Mouse (Mus musculus): ENCODE measurements around the gene Ogn. TPM values are rescaled to one million over a fixed set of nuclear protein-coding genes. Genes with fewer than 3 reads are reported as not detected.

The Ogn gene
- polyA plus RNA-seq, 1 experiment from 2014 or later = 9.8 TPM

GRCm38 (mm10) chr13:49608589-49609322 lies 910 bp downstream of the Ogn start:
- H3K4me2 ChIP-seq = no peak overlapping the region
- no peak overlapping the region for H3K9ac ChIP-seq
- no peaks in the 10 kb centered on the region for H3K27me3 ChIP-seq
- no peaks in the 10 kb centered on the region for H3K9me3 ChIP-seq
- no peak overlapping the region for H3K27ac ChIP-seq (replicated peaks)
- no peak for ATAC-seq (ENCODE audit: low FRiP score, low read depth)
- no peaks in the 10 kb centered on the region for H3K4me1 ChIP-seq (replicated peaks)
- 82% methylated on average over 4 of the region's 4 CpGs for WGBS
- no peak overlapping the region for H3K4me3 ChIP-seq
- no peaks in the 10 kb centered on the region for H3K36me3 ChIP-seq

GRCm38 (mm10) chr13:49617021-49617420 lies 9.2 kb downstream of the Ogn start:
- Histone ChIP-seq H3K4me1 (replicated peaks) (no peaks in the 10 kb centered on the region), H3K9me3 (no peaks in the 10 kb centered on the region), H3K27me3 (no peaks in the 10 kb centered on the region), H3K9ac (no peak overlapping the region), H3K36me3 (no peaks in the 10 kb centered on the region), H3K4me3 (no peak overlapping the region), H3K4me2 (no peak overlapping the region), H3K27ac (replicated peaks) (no peak overlapping the region)
- 94% methylated on average over 3 of the region's 3 CpGs for WGBS
- no peak for ATAC-seq (ENCODE audit: low FRiP score, low read depth)

- no peak overlapping the region for H3K4me3 ChIP-seq
- H3K36me3 ChIP-seq = no peaks in the 10 kb centered on the region
- H3K9ac ChIP-seq = no peak overlapping the region
- H3K27me3 ChIP-seq = no peaks in the 10 kb centered on the region
- H3K27ac ChIP-seq (replicated peaks) = no peak overlapping the region
- no peaks in the 10 kb centered on the region for H3K4me1 ChIP-seq (replicated peaks)
- no peaks in the 10 kb centered on the region for H3K9me3 ChIP-seq
- H3K4me2 ChIP-seq = no peak overlapping the region
- ATAC-seq (ENCODE audit: low FRiP score, low read depth) = no peak
Measured at GRCm38 (mm10) chr13:49618365-49618764, 10.5 kb downstream of the Ogn start.

GRCm38 (mm10) chr13:49623216-49623615 lies 15.4 kb downstream of the Ogn start:
- H3K9ac ChIP-seq = no peak overlapping the region
- WGBS = 84% methylated on average over 1 of the region's 1 CpGs
- no peak for ATAC-seq (ENCODE audit: low FRiP score, low read depth)

GRCm38 (mm10) chr13:49628167-49628566 lies 20.3 kb downstream of the Ogn start:
- H3K9me3 ChIP-seq = no peaks in the 10 kb centered on the region
- no peaks in the 10 kb centered on the region for H3K27me3 ChIP-seq
- no peak overlapping the region for H3K4me2 ChIP-seq
- H3K9ac ChIP-seq = no peak overlapping the region
- H3K27ac ChIP-seq (replicated peaks) = no peak overlapping the region
- no peaks in the 10 kb centered on the region for H3K4me1 ChIP-seq (replicated peaks)
- no peak for ATAC-seq (ENCODE audit: low FRiP score, low read depth)
- no peaks in the 10 kb centered on the region for H3K36me3 ChIP-seq
- no peak overlapping the region for H3K4me3 ChIP-seq

More at GRCm38 (mm10) chr13:49623216-49623615, 15.4 kb downstream of the Ogn start:
- H3K4me3 ChIP-seq = no peak overlapping the region
- no peaks in the 10 kb centered on the region for H3K4me1 ChIP-seq (replicated peaks)
- H3K9me3 ChIP-seq = no peaks in the 10 kb centered on the region
- no peak overlapping the region for H3K27ac ChIP-seq (replicated peaks)
- H3K4me2 ChIP-seq = no peak overlapping the region
- no peaks in the 10 kb centered on the region for H3K36me3 ChIP-seq
- H3K27me3 ChIP-seq = no peaks in the 10 kb centered on the region

GRCm38 (mm10) chr13:49629076-49629475 lies 21.2 kb downstream of the Ogn start:
- H3K4me2 ChIP-seq = no peak overlapping the region
- H3K36me3 ChIP-seq = no peaks in the 10 kb centered on the region
- no peak for ATAC-seq (ENCODE audit: low FRiP score, low read depth)
- H3K27me3 ChIP-seq = no peaks in the 10 kb centered on the region
- no peak overlapping the region for H3K4me3 ChIP-seq
- no peaks in the 10 kb centered on the region for H3K4me1 ChIP-seq (replicated peaks)
- H3K27ac ChIP-seq (replicated peaks) = no peak overlapping the region
- no peaks in the 10 kb centered on the region for H3K9me3 ChIP-seq
- 85% methylated on average over 2 of the region's 2 CpGs for WGBS
- no peak overlapping the region for H3K9ac ChIP-seq

- Histone ChIP-seq H3K9ac (no peak overlapping the region), H3K9me3 (no peaks in the 10 kb centered on the region), H3K4me2 (no peak overlapping the region), H3K4me1 (replicated peaks) (no peaks in the 10 kb centered on the region), H3K27me3 (no peaks in the 10 kb centered on the region), H3K4me3 (no peak overlapping the region), H3K27ac (replicated peaks) (no peak overlapping the region), H3K36me3 (no peaks in the 10 kb centered on the region)
- no peak for ATAC-seq (ENCODE audit: low FRiP score, low read depth)
- 98% methylated on average over 2 of the region's 2 CpGs for WGBS
Measured at GRCm38 (mm10) chr13:49639965-49640364, 32.1 kb downstream of the Ogn start.

- H3K4me3 ChIP-seq = no peak overlapping the region
- no peak for ATAC-seq (ENCODE audit: low FRiP score, low read depth)
- H3K27me3 ChIP-seq = no peaks in the 10 kb centered on the region
- no peaks in the 10 kb centered on the region for H3K4me1 ChIP-seq (replicated peaks)
- H3K9me3 ChIP-seq = no peaks in the 10 kb centered on the region
- H3K4me2 ChIP-seq = no peak overlapping the region
- H3K36me3 ChIP-seq = no peaks in the 10 kb centered on the region
- WGBS = 72% methylated on average over 6 of the region's 6 CpGs
- H3K27ac ChIP-seq (replicated peaks) = no peak overlapping the region
- H3K9ac ChIP-seq = no peak overlapping the region
Measured at GRCm38 (mm10) chr13:49642650-49643049, 34.8 kb downstream of the Ogn start.

GRCm38 (mm10) chr13:49643669-49644362 lies 36.0 kb downstream of the Ogn start:
- no peak overlapping the region for H3K4me3 ChIP-seq
- ATAC-seq (ENCODE audit: low FRiP score, low read depth) = no peak
- no peak overlapping the region for H3K9ac ChIP-seq
- no peaks in the 10 kb centered on the region for H3K9me3 ChIP-seq
- H3K4me1 ChIP-seq (replicated peaks) = no peaks in the 10 kb centered on the region
- no peaks in the 10 kb centered on the region for H3K36me3 ChIP-seq
- no peaks in the 10 kb centered on the region for H3K27me3 ChIP-seq
- H3K27ac ChIP-seq (replicated peaks) = no peak overlapping the region
- no peak overlapping the region for H3K4me2 ChIP-seq

GRCm38 (mm10) chr13:49644731-49645529 lies 37.1 kb downstream of the Ogn start:
- Histone ChIP-seq H3K36me3 (no peaks in the 10 kb centered on the region), H3K4me3 (no peak overlapping the region), H3K27ac (replicated peaks) (no peak overlapping the region), H3K4me1 (replicated peaks) (no peaks in the 10 kb centered on the region), H3K9me3 (no peaks in the 10 kb centered on the region), H3K27me3 (no peaks in the 10 kb centered on the region), H3K4me2 (no peak overlapping the region), H3K9ac (no peak overlapping the region)
- ATAC-seq (ENCODE audit: low FRiP score, low read depth) = peak; percentile 42; the same call in 1 of the 2 replicates
- WGBS = 71% methylated on average over 2 of the region's 2 CpGs

GRCm38 (mm10) chr13:49646019-49646418 lies 38.2 kb downstream of the Ogn start:
- ATAC-seq (ENCODE audit: low FRiP score, low read depth) = no peak
- H3K27ac ChIP-seq (replicated peaks) = no peak overlapping the region
- no peak overlapping the region for H3K4me2 ChIP-seq
- no peaks in the 10 kb centered on the region for H3K36me3 ChIP-seq
- no peak overlapping the region for H3K9ac ChIP-seq
- WGBS = 92% methylated on average over 1 of the region's 1 CpGs
- no peaks in the 10 kb centered on the region for H3K27me3 ChIP-seq
- no peak overlapping the region for H3K4me3 ChIP-seq
- no peaks in the 10 kb centered on the region for H3K4me1 ChIP-seq (replicated peaks)
- no peaks in the 10 kb centered on the region for H3K9me3 ChIP-seq

GRCm38 (mm10) chr13:49651136-49651535 lies 43.3 kb downstream of the Ogn start:
- 50% methylated on average over 2 of the region's 2 CpGs for WGBS
- no peak for ATAC-seq (ENCODE audit: low FRiP score, low read depth)
- H3K27me3 ChIP-seq = no peaks in the 10 kb centered on the region
- no peak overlapping the region for H3K4me2 ChIP-seq
- H3K9me3 ChIP-seq = no peaks in the 10 kb centered on the region
- H3K36me3 ChIP-seq = 0 out of 2 replicates have a peak, but pooled peaks cover 8% of the 10 kb centered on the region
- peaks cover 18% of the 10 kb centered on the region for H3K4me1 ChIP-seq (replicated peaks)
- no peak overlapping the region for H3K4me3 ChIP-seq
- H3K9ac ChIP-seq = no peak overlapping the region
- no peak overlapping the region for H3K27ac ChIP-seq (replicated peaks)

All from hindbrain, embryonic 15.5 days (tissue).